Mouse (Mus musculus) testis, adult 2 months (tissue): ENCODE measurements around the gene Emsy. TPM values are rescaled to one million over a fixed set of nuclear protein-coding genes. Genes with fewer than 3 reads are reported as not detected.

Experiments
- H3K27ac ChIP-seq: fragments of 200-500 bp; 2 replicates; pipeline ENCODE4 v1.5.1; 2012; ENCODE audit warnings: low read depth, low read length; ENCODE audit not compliant: control insufficient read depth, insufficient read depth
- H3K27me3 ChIP-seq: fragments of 200-500 bp; 2 replicates; pipeline ENCODE4 v1.6.1; 2012; ENCODE audit warnings: mild to moderate bottlenecking, low read length, moderate library complexity; ENCODE audit not compliant: control insufficient read depth, insufficient read depth
- H3K36me3 ChIP-seq: fragments of 200-500 bp; 2 replicates; pipeline ENCODE4 v1.6.1; 2012; ENCODE audit warnings: mild to moderate bottlenecking, low read length; ENCODE audit not compliant: control insufficient read depth, insufficient read depth
- H3K4me1 ChIP-seq: fragments of 200-500 bp; 2 replicates; pipeline ENCODE4 v1.6.1; 2012; ENCODE audit warnings: low read length; ENCODE audit not compliant: control insufficient read depth, insufficient read depth
- H3K4me3 ChIP-seq: fragments of 200-500 bp; 2 replicates; pipeline ENCODE4 v1.5.1; 2012; ENCODE audit warnings: low read depth, mild to moderate bottlenecking, low read length, moderate library complexity, mixed read lengths; ENCODE audit not compliant: control insufficient read depth
- CTCF ChIP-seq: fragments of 200-500 bp; IDR thresholded peaks from 2 replicates; pipeline ENCODE4 v1.5.1; 2012; ENCODE audit warnings: low read depth, mild to moderate bottlenecking, inconsistent platforms, low read length, moderate library complexity; ENCODE audit not compliant: control insufficient read depth, insufficient read depth, insufficient replicate concordance
- POLR2A ChIP-seq: fragments of 200-500 bp; IDR thresholded peaks from 2 replicates; pipeline ENCODE4 v1.6.1; 2012; ENCODE audit warnings: low read depth, mild to moderate bottlenecking, inconsistent platforms, low read length, moderate library complexity; ENCODE audit not compliant: control insufficient read depth
- polyA plus RNA-seq: library from polyadenylated mRNA; depleted of rRNA; stranded (reverse); fragments of >200 nt; gene quantifications from 2 replicates; pipeline ENCODE4 v1.2.3, GENCODE M21; 2012

The Emsy gene
- polyA plus RNA-seq, 1 experiment = 19.3 TPM

DNA sequence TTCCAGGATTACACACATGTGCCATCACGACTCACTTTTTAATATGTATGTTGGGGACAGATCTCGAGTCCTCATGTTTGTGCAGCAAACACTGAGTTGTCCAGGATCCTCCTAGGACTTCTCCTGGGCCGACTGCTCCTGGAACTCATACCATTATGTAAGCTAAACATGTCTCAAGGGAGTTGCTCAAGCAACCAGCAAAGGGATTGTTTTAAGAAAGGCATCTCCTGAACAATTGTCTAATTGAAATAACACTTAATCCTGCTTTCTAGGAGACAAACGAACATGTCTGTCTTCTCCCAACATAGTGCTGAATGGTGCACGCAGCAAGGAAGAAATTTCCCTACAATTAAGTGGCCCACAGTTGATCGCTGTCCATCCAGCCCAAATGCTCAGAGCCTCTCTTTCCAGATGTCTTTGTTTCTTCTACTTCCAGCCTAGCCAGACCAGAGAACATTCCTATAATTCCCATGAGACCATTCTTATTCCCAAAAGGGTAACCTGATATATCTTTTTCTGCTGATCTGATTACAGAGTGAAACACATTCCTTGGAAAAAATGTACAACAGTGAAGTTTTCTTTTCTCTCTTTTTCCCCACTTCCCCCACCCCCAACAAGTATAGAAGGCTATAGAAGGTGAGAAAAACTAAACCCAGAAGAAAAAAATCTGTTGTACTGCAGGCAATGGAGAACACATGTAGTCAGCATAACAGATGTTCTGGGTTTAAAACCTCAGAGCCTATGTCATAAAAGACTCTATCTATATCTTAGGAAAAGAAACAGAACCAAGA, 11.6 kb upstream of the Emsy start:
- TF ChIP-seq CTCF (no peak), POLR2A (no peak)
- H3K27me3 ChIP-seq = no peaks in the 10 kb centered on the region
- H3K36me3 ChIP-seq = no peaks in the 10 kb centered on the region
- H3K4me3 ChIP-seq = no peak overlapping the region
- no peak overlapping the region for H3K27ac ChIP-seq
- H3K4me1 ChIP-seq = no peaks in the 10 kb centered on the region

DNA sequence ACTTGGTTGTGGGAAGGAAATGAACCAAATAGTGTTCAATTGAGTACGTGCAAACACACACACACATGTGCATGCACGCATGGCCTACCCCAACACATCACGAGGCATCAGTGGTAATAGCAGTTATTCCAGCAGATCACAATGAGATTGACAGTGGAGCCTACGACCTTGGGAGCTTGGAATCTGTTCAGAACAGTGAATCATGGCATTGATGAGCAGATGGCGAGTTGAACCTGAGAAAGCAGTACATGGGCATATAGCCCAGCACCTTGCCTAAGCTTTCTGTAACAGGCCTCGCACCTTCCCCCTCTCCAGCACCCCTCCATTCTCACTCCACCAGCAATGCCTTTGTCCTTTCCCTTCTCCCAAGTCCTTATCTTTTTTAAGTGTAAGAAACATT, 9.1 kb upstream of the Emsy start:
- H3K4me1 ChIP-seq = no peaks in the 10 kb centered on the region
- TF ChIP-seq CTCF (no peak), POLR2A (no peak)

DNA sequence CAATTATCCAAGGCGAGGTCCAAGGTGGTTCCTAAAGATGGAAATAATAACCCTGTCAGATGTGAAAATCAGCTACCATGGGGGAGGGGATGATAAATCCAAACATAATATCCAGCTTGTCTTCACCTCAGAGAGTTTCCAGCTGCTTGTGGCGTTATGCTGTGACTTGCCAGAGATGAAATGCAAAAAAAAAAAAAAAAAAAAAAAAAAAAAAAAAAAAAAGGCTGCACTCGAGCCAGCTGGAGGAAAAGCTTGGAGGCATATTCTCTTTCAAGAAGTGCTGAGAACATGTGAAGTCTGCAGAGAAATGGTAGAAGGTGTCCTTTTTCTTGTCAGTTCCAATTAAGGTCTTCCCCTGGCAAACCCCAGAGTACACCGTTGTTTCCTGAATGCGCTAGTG, 8.6 kb upstream of the Emsy start:
- H3K4me3 ChIP-seq = no peak overlapping the region
- no peaks in the 10 kb centered on the region for H3K27me3 ChIP-seq
- H3K27ac ChIP-seq = no peak overlapping the region
- no peaks in the 10 kb centered on the region for H3K36me3 ChIP-seq
- H3K4me1 ChIP-seq = no peaks in the 10 kb centered on the region
- TF ChIP-seq CTCF (no peak), POLR2A (no peak)

More for the DNA sequence above, 9.1 kb upstream of the Emsy start:
- Histone ChIP-seq H3K27me3 (no peaks in the 10 kb centered on the region), H3K36me3 (no peaks in the 10 kb centered on the region), H3K4me3 (no peak overlapping the region), H3K27ac (no peak overlapping the region; the same call in 1 of the 2 replicates)

DNA sequence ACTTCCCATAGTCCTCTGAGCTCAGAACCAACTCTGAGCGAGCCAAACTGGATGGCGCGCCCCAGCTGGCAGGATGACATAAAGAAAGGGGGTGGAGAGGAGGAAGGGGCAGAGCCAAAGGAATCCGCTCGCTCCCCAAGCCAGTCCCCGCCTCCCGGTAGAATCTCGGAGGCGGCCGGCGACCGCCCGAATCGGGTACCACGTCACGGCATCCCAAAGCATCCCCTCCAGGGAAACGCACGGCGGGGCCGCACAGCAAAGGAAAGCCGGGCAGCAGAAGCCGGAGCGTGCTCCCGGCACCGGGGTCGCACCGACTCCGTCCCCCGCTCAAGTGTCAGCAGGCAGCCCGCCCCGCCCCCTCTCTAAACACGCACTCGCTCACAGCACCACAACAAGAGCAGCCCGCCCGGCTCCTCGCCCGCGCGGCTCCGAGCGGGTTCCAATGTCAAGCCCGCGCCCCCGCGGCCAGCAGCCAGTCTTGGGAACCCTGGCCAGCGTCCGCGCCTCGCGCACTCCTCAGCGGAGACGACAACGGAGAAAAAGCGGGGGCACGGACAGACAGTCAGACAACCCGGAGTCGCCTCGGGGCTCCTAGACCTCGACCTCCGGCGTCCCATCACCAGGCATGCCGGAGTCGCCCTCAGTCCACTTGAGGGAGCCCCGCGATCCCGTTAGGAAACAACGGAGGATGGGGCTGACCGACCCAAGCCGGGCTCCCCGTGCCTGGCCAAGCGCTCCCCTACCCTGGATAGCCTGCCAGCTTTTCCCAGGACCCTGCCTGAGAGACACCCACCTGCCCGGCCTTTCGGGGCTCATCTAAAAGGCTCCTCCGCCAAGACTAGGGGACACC, 677 bp downstream of the Emsy start:
- Histone ChIP-seq H3K36me3 (no peaks in the 10 kb centered on the region), H3K4me3 (peak overlapping the region; percentile 99), H3K27ac (peak overlapping the region; percentile 90), H3K27me3 (no peaks in the 10 kb centered on the region), H3K4me1 (no peaks in the 10 kb centered on the region)
- TF ChIP-seq CTCF (no peak), POLR2A (peak; percentile 22)

DNA sequence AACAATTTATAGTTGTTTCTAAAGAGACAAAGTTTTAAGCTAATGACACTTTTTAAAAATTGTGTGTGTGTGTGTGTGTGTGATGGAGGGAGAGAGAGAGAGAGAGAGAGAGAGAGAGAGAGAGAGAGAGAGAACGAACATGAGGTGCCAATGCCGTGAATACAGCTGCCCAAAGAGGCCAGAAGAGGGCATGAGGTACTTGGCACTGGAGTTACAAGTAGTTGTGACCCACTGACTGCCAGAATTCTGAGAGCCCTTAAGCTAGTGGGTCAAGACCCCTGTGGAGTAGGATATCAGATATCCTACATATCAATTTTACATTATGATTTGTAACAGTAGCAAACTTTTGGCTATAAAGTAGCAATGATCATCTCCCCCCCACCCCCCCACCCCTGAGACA, 4.9 kb downstream of the Emsy start:
- Histone ChIP-seq H3K4me1 (no peaks in the 10 kb centered on the region), H3K27me3 (no peaks in the 10 kb centered on the region), H3K36me3 (peaks cover 1% of the 10 kb centered on the region), H3K27ac (no peak overlapping the region), H3K4me3 (no peak overlapping the region)
- no peak for TF ChIP-seq POLR2A
- no peak for TF ChIP-seq CTCF

DNA sequence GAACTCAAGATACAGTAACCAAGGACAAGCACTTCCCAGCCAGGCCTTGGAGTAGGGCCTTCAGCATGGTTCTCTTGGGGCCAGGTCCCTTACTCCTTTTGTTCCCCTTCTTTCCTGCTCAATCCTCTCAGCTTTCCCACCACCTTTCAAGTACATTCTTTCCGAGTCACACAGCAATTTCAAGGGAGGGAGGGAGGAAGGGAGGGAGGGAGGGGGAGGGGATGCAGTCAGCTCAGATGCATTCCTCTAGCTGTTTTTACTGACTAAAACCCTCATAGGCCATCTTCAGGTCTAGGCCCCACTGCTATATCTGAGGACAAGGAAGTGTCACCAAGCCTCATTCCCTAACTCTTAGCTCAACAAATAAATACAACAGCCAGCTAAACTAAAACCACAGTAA, 12.3 kb downstream of the Emsy start:
- no peaks in the 10 kb centered on the region for H3K27me3 ChIP-seq
- no peak overlapping the region for H3K27ac ChIP-seq
- no peaks in the 10 kb centered on the region for H3K4me1 ChIP-seq
- peaks cover 1% of the 10 kb centered on the region; the same call in 1 of the 2 replicates for H3K36me3 ChIP-seq
- no peak overlapping the region for H3K4me3 ChIP-seq
- TF ChIP-seq CTCF (no peak), POLR2A (no peak)

DNA sequence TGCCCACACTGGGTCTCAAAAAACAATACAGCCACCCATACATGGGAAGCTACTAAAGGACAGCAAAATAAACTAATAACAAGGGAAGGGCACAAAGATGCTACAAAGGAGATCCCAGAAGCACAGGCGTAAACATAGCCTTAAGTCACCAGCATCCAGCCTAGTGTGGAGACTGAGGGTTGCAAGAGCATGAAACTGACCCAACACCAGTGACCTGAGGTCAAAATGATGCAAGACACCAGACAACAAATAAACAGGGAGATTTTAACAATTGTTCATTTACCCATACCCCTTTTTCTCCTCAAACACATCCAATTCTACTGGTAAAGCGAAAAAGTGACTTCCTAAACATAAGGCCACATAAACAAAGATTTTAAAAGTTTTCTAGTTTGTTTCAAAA, 20.0 kb downstream of the Emsy start:
- no peaks in the 10 kb centered on the region; the same call in 1 of the 2 replicates for H3K36me3 ChIP-seq
- TF ChIP-seq CTCF (no peak), POLR2A (no peak)
- H3K4me1 ChIP-seq = no peaks in the 10 kb centered on the region
- no peaks in the 10 kb centered on the region for H3K27me3 ChIP-seq
- H3K4me3 ChIP-seq = no peak overlapping the region
- no peak overlapping the region for H3K27ac ChIP-seq
